Mouse (Mus musculus): Measurements from ENCODE around the gene Grem1. TPM values are rescaled to one million over a fixed set of nuclear protein-coding genes. Genes with fewer than 3 reads are reported as not detected.

Gene Grem1
- polyA plus RNA-seq, 1 experiment from 2014 or later = 0.91 TPM

GRCm38 (mm10) chr2:113793521-113793920 lies 35.1 kb upstream of the Grem1 start:
- Histone ChIP-seq H3K9me3 (ENCODE audit: control insufficient read depth, low read length) (no peaks in the 10 kb centered on the region), H3K4me3 (ENCODE audit: low read depth, low read length) (no peak overlapping the region), H3K4me2 (replicated peaks; ENCODE audit: low read depth, low read length) (no peak overlapping the region), H3K4me1 (replicated peaks; ENCODE audit: control insufficient read depth, insufficient read depth, low read length) (no peaks in the 10 kb centered on the region), H3K9ac (ENCODE audit: low read depth, low read length) (no peak overlapping the region), H3K36me3 (ENCODE audit: control insufficient read depth, insufficient read depth, low read length) (no peaks in the 10 kb centered on the region), H3K27me3 (ENCODE audit: control insufficient read depth, insufficient read depth, low read length) (no peaks in the 10 kb centered on the region), H3K27ac (ENCODE audit: low read depth, low read length) (no peak overlapping the region)
- ATAC-seq (ENCODE audit: low FRiP score) = no peak
- 92% methylated on average over 3 of the region's 3 CpGs for WGBS
- DNase-seq (ENCODE audit: low spot score) = no peak

- ATAC-seq (ENCODE audit: low FRiP score) (no peak), DNase-seq (ENCODE audit: low spot score) (no peak)
- H3K27me3 ChIP-seq (ENCODE audit: control insufficient read depth, insufficient read depth, low read length) = no peaks in the 10 kb centered on the region
- H3K36me3 ChIP-seq (ENCODE audit: control insufficient read depth, insufficient read depth, low read length) = no peaks in the 10 kb centered on the region
- WGBS = 87% methylated on average over 4 of the region's 4 CpGs
- H3K27ac ChIP-seq (ENCODE audit: low read depth, low read length) = no peak overlapping the region
- no peaks in the 10 kb centered on the region for H3K4me1 ChIP-seq (replicated peaks; ENCODE audit: control insufficient read depth, insufficient read depth, low read length)
- no peak overlapping the region for H3K4me2 ChIP-seq (replicated peaks; ENCODE audit: low read depth, low read length)
- H3K9ac ChIP-seq (ENCODE audit: low read depth, low read length) = no peak overlapping the region
- H3K9me3 ChIP-seq (ENCODE audit: control insufficient read depth, low read length) = no peaks in the 10 kb centered on the region
- H3K4me3 ChIP-seq (ENCODE audit: low read depth, low read length) = no peak overlapping the region
Observed at GRCm38 (mm10) chr2:113788821-113789387, 30.5 kb upstream of the Grem1 start.

- H3K27me3 ChIP-seq (ENCODE audit: control insufficient read depth, insufficient read depth, low read length) = no peaks in the 10 kb centered on the region
- ATAC-seq (ENCODE audit: low FRiP score) (no peak), DNase-seq (ENCODE audit: low spot score) (no peak)
- no peak overlapping the region for H3K4me2 ChIP-seq (replicated peaks; ENCODE audit: low read depth, low read length)
- no peak overlapping the region for H3K27ac ChIP-seq (ENCODE audit: low read depth, low read length)
- H3K4me1 ChIP-seq (replicated peaks; ENCODE audit: control insufficient read depth, insufficient read depth, low read length) = no peaks in the 10 kb centered on the region
- WGBS = 86% methylated on average over 4 of the region's 4 CpGs
- no peaks in the 10 kb centered on the region for H3K36me3 ChIP-seq (ENCODE audit: control insufficient read depth, insufficient read depth, low read length)
- H3K4me3 ChIP-seq (ENCODE audit: low read depth, low read length) = no peak overlapping the region
- H3K9me3 ChIP-seq (ENCODE audit: control insufficient read depth, low read length) = no peaks in the 10 kb centered on the region
- H3K9ac ChIP-seq (ENCODE audit: low read depth, low read length) = no peak overlapping the region
Observed at GRCm38 (mm10) chr2:113787882-113788281, 29.4 kb upstream of the Grem1 start.

GRCm38 (mm10) chr2:113784851-113785250 lies 26.4 kb upstream of the Grem1 start:
- Histone ChIP-seq H3K4me3 (ENCODE audit: low read depth, low read length) (no peak overlapping the region), H3K36me3 (ENCODE audit: control insufficient read depth, insufficient read depth, low read length) (no peaks in the 10 kb centered on the region), H3K27ac (ENCODE audit: low read depth, low read length) (no peak overlapping the region), H3K9ac (ENCODE audit: low read depth, low read length) (no peak overlapping the region), H3K27me3 (ENCODE audit: control insufficient read depth, insufficient read depth, low read length) (no peaks in the 10 kb centered on the region), H3K9me3 (ENCODE audit: control insufficient read depth, low read length) (no peaks in the 10 kb centered on the region), H3K4me1 (replicated peaks; ENCODE audit: control insufficient read depth, insufficient read depth, low read length) (no peaks in the 10 kb centered on the region), H3K4me2 (replicated peaks; ENCODE audit: low read depth, low read length) (no peak overlapping the region)
- 70% methylated on average over 3 of the region's 3 CpGs for WGBS
- DNase-seq (ENCODE audit: low spot score) = no peak
- no peak for ATAC-seq (ENCODE audit: low FRiP score)

- Histone ChIP-seq H3K9ac (ENCODE audit: low read depth, low read length) (no peak overlapping the region), H3K4me2 (replicated peaks; ENCODE audit: low read depth, low read length) (no peak overlapping the region), H3K27ac (ENCODE audit: low read depth, low read length) (no peak overlapping the region), H3K27me3 (ENCODE audit: control insufficient read depth, insufficient read depth, low read length) (no peaks in the 10 kb centered on the region), H3K4me1 (replicated peaks; ENCODE audit: control insufficient read depth, insufficient read depth, low read length) (no peaks in the 10 kb centered on the region), H3K36me3 (ENCODE audit: control insufficient read depth, insufficient read depth, low read length) (no peaks in the 10 kb centered on the region), H3K4me3 (ENCODE audit: low read depth, low read length) (no peak overlapping the region), H3K9me3 (ENCODE audit: control insufficient read depth, low read length) (no peaks in the 10 kb centered on the region)
- WGBS = 89% methylated on average over 4 of the region's 4 CpGs
- DNase-seq (ENCODE audit: low spot score) (no peak), ATAC-seq (ENCODE audit: low FRiP score) (no peak)
Observed at GRCm38 (mm10) chr2:113781521-113781920, 23.1 kb upstream of the Grem1 start.

GRCm38 (mm10) chr2:113781107-113781506 lies 22.7 kb upstream of the Grem1 start:
- Histone ChIP-seq H3K27me3 (ENCODE audit: control insufficient read depth, insufficient read depth, low read length) (no peaks in the 10 kb centered on the region), H3K4me2 (replicated peaks; ENCODE audit: low read depth, low read length) (no peak overlapping the region), H3K4me3 (ENCODE audit: low read depth, low read length) (no peak overlapping the region), H3K36me3 (ENCODE audit: control insufficient read depth, insufficient read depth, low read length) (no peaks in the 10 kb centered on the region), H3K9me3 (ENCODE audit: control insufficient read depth, low read length) (no peaks in the 10 kb centered on the region), H3K27ac (ENCODE audit: low read depth, low read length) (no peak overlapping the region), H3K4me1 (replicated peaks; ENCODE audit: control insufficient read depth, insufficient read depth, low read length) (no peaks in the 10 kb centered on the region), H3K9ac (ENCODE audit: low read depth, low read length) (no peak overlapping the region)
- DNase-seq (ENCODE audit: low spot score) = no peak
- no peak for ATAC-seq (ENCODE audit: low FRiP score)
- 87% methylated on average over 5 of the region's 5 CpGs for WGBS

- whole genome bisulfite sequencing = 90% methylated on average over 3 of the region's 3 CpGs
- Histone ChIP-seq H3K27me3 (ENCODE audit: control insufficient read depth, insufficient read depth, low read length) (no peaks in the 10 kb centered on the region), H3K4me3 (ENCODE audit: low read depth, low read length) (no peak overlapping the region), H3K36me3 (ENCODE audit: control insufficient read depth, insufficient read depth, low read length) (no peaks in the 10 kb centered on the region), H3K9ac (ENCODE audit: low read depth, low read length) (no peak overlapping the region), H3K4me2 (replicated peaks; ENCODE audit: low read depth, low read length) (no peak overlapping the region), H3K9me3 (ENCODE audit: control insufficient read depth, low read length) (no peaks in the 10 kb centered on the region), H3K27ac (ENCODE audit: low read depth, low read length) (no peak overlapping the region), H3K4me1 (replicated peaks; ENCODE audit: control insufficient read depth, insufficient read depth, low read length) (no peaks in the 10 kb centered on the region)
- DNase-seq (ENCODE audit: low spot score) = no peak
- no peak for ATAC-seq (ENCODE audit: low FRiP score)
Observed at GRCm38 (mm10) chr2:113779336-113779735, 20.9 kb upstream of the Grem1 start.

- Histone ChIP-seq H3K9me3 (ENCODE audit: control insufficient read depth, low read length) (no peaks in the 10 kb centered on the region), H3K9ac (ENCODE audit: low read depth, low read length) (no peak overlapping the region), H3K4me3 (ENCODE audit: low read depth, low read length) (no peak overlapping the region), H3K27ac (ENCODE audit: low read depth, low read length) (no peak overlapping the region), H3K4me2 (replicated peaks; ENCODE audit: low read depth, low read length) (no peak overlapping the region), H3K4me1 (replicated peaks; ENCODE audit: control insufficient read depth, insufficient read depth, low read length) (no peaks in the 10 kb centered on the region), H3K27me3 (ENCODE audit: control insufficient read depth, insufficient read depth, low read length) (no peaks in the 10 kb centered on the region), H3K36me3 (ENCODE audit: control insufficient read depth, insufficient read depth, low read length) (no peaks in the 10 kb centered on the region)
- no peak for DNase-seq (ENCODE audit: low spot score)
- 71% methylated on average over 6 of the region's 6 CpGs for WGBS
- ATAC-seq (ENCODE audit: low FRiP score) = no peak
Observed at GRCm38 (mm10) chr2:113778036-113778435, 19.6 kb upstream of the Grem1 start.

- no peak overlapping the region for H3K4me2 ChIP-seq (replicated peaks; ENCODE audit: low read depth, low read length)
- no peak for ATAC-seq (ENCODE audit: low FRiP score)
- no peak overlapping the region for H3K27ac ChIP-seq (ENCODE audit: low read depth, low read length)
- H3K4me1 ChIP-seq (replicated peaks; ENCODE audit: control insufficient read depth, insufficient read depth, low read length) = no peaks in the 10 kb centered on the region
- H3K4me3 ChIP-seq (ENCODE audit: low read depth, low read length) = no peak overlapping the region
- no peaks in the 10 kb centered on the region for H3K27me3 ChIP-seq (ENCODE audit: control insufficient read depth, insufficient read depth, low read length)
- 87% methylated on average over 3 of the region's 3 CpGs for WGBS
- no peak for DNase-seq (ENCODE audit: low spot score)
- no peak overlapping the region for H3K9ac ChIP-seq (ENCODE audit: low read depth, low read length)
- H3K9me3 ChIP-seq (ENCODE audit: control insufficient read depth, low read length) = no peaks in the 10 kb centered on the region
- no peaks in the 10 kb centered on the region for H3K36me3 ChIP-seq (ENCODE audit: control insufficient read depth, insufficient read depth, low read length)
Observed at GRCm38 (mm10) chr2:113776297-113776696, 17.9 kb upstream of the Grem1 start.
